Mouse (Mus musculus): ENCODE measurements at regions not wholly inside any gene's neighbourhood (a gene's known extent, or its start where the extent isn't known, plus 50 kb on each side); places are given as distances from the start of the nearest gene placed in this dataset.

- ATAC-seq (replicated peaks in 1 of 2; ENCODE audit: insufficient read depth in 1 of 2, low FRiP score in 2 of 2, low TSS enrichment in 1 of 2, low read depth in 1 of 2, poor library complexity in 2 of 2, severe bottlenecking in 2 of 2): no peak
Measured at GRCm38 (mm10) chr2:30743976-30744620, 59.4 kb downstream of the 1700001O22Rik start.

- no peak for ATAC-seq (replicated peaks in 1 of 2; ENCODE audit: insufficient read depth in 1 of 2, low FRiP score in 2 of 2, low TSS enrichment in 1 of 2, low read depth in 1 of 2, poor library complexity in 2 of 2, severe bottlenecking in 2 of 2)
Measured at GRCm38 (mm10) chr2:30743265-30743846, 60.1 kb downstream of the 1700001O22Rik start.

- ATAC-seq (replicated peaks in 1 of 2; ENCODE audit: insufficient read depth in 1 of 2, low FRiP score in 2 of 2, low TSS enrichment in 1 of 2, low read depth in 1 of 2, poor library complexity in 2 of 2, severe bottlenecking in 2 of 2): no peak
Measured at GRCm38 (mm10) chr2:30741450-30741849, 62.0 kb downstream of the 1700001O22Rik start.

GRCm38 (mm10) chr2:30737759-30738158, 65.7 kb downstream of the 1700001O22Rik start:
- ATAC-seq (replicated peaks in 1 of 2; ENCODE audit: insufficient read depth in 1 of 2, low FRiP score in 2 of 2, low TSS enrichment in 1 of 2, low read depth in 1 of 2, poor library complexity in 2 of 2, severe bottlenecking in 2 of 2): no peak

GRCm38 (mm10) chr2:30736705-30737104, 66.8 kb downstream of the 1700001O22Rik start:
- no peak for ATAC-seq (replicated peaks in 1 of 2; ENCODE audit: insufficient read depth in 1 of 2, low FRiP score in 2 of 2, low TSS enrichment in 1 of 2, low read depth in 1 of 2, poor library complexity in 2 of 2, severe bottlenecking in 2 of 2)

GRCm38 (mm10) chr2:30736236-30736635, 67.2 kb downstream of the 1700001O22Rik start:
- ATAC-seq (replicated peaks in 1 of 2; ENCODE audit: insufficient read depth in 1 of 2, low FRiP score in 2 of 2, low TSS enrichment in 1 of 2, low read depth in 1 of 2, poor library complexity in 2 of 2, severe bottlenecking in 2 of 2): no peak

- ATAC-seq (replicated peaks in 1 of 2; ENCODE audit: insufficient read depth in 1 of 2, low FRiP score in 2 of 2, low TSS enrichment in 1 of 2, low read depth in 1 of 2, poor library complexity in 2 of 2, severe bottlenecking in 2 of 2): no peak
Measured at GRCm38 (mm10) chr2:30733853-30734252, 69.6 kb downstream of the 1700001O22Rik start.

- no peak for ATAC-seq (replicated peaks in 1 of 2; ENCODE audit: insufficient read depth in 1 of 2, low FRiP score in 2 of 2, low TSS enrichment in 1 of 2, low read depth in 1 of 2, poor library complexity in 2 of 2, severe bottlenecking in 2 of 2)
Measured at GRCm38 (mm10) chr2:30731832-30732231, 71.6 kb downstream of the 1700001O22Rik start.

GRCm38 (mm10) chr2:30727948-30728347, 75.5 kb downstream of the 1700001O22Rik start:
- no peak for ATAC-seq (replicated peaks in 1 of 2; ENCODE audit: insufficient read depth in 1 of 2, low FRiP score in 2 of 2, low TSS enrichment in 1 of 2, low read depth in 1 of 2, poor library complexity in 2 of 2, severe bottlenecking in 2 of 2)

GRCm38 (mm10) chr2:30725601-30726489, 77.6 kb downstream of the 1700001O22Rik start:
- ATAC-seq (replicated peaks in 1 of 2; ENCODE audit: insufficient read depth in 1 of 2, low FRiP score in 2 of 2, low TSS enrichment in 1 of 2, low read depth in 1 of 2, poor library complexity in 2 of 2, severe bottlenecking in 2 of 2): peak in 1 of 2 experiments; percentile 22; a peak in 2 of 4 replicates

GRCm38 (mm10) chr2:30725186-30725585, 78.3 kb downstream of the 1700001O22Rik start:
- no peak for ATAC-seq (replicated peaks in 1 of 2; ENCODE audit: insufficient read depth in 1 of 2, low FRiP score in 2 of 2, low TSS enrichment in 1 of 2, low read depth in 1 of 2, poor library complexity in 2 of 2, severe bottlenecking in 2 of 2)

GRCm38 (mm10) chr2:30724521-30724920, 78.9 kb downstream of the 1700001O22Rik start:
- ATAC-seq (replicated peaks in 1 of 2; ENCODE audit: insufficient read depth in 1 of 2, low FRiP score in 2 of 2, low TSS enrichment in 1 of 2, low read depth in 1 of 2, poor library complexity in 2 of 2, severe bottlenecking in 2 of 2): no peak

GRCm38 (mm10) chr2:30723059-30723587, 80.3 kb downstream of the 1700001O22Rik start:
- ATAC-seq (replicated peaks in 1 of 2; ENCODE audit: insufficient read depth in 1 of 2, low FRiP score in 2 of 2, low TSS enrichment in 1 of 2, low read depth in 1 of 2, poor library complexity in 2 of 2, severe bottlenecking in 2 of 2): no peak

- ATAC-seq (replicated peaks in 1 of 2; ENCODE audit: insufficient read depth in 1 of 2, low FRiP score in 2 of 2, low TSS enrichment in 1 of 2, low read depth in 1 of 2, poor library complexity in 2 of 2, severe bottlenecking in 2 of 2): no peak
Measured at GRCm38 (mm10) chr2:30722263-30723050, 81.0 kb downstream of the 1700001O22Rik start.

GRCm38 (mm10) chr2:30721473-30722262, 81.8 kb downstream of the 1700001O22Rik start:
- no peak for ATAC-seq (replicated peaks in 1 of 2; ENCODE audit: insufficient read depth in 1 of 2, low FRiP score in 2 of 2, low TSS enrichment in 1 of 2, low read depth in 1 of 2, poor library complexity in 2 of 2, severe bottlenecking in 2 of 2)

GRCm38 (mm10) chr2:30721048-30721461, 82.4 kb downstream of the 1700001O22Rik start:
- ATAC-seq (replicated peaks in 1 of 2; ENCODE audit: insufficient read depth in 1 of 2, low FRiP score in 2 of 2, low TSS enrichment in 1 of 2, low read depth in 1 of 2, poor library complexity in 2 of 2, severe bottlenecking in 2 of 2): no peak

All from hematopoietic stem cell, adult 5-6 weeks (primary cell).